10 mouse cellular contexts compared by ENCODE assay signal in the genomic region with DNA sequence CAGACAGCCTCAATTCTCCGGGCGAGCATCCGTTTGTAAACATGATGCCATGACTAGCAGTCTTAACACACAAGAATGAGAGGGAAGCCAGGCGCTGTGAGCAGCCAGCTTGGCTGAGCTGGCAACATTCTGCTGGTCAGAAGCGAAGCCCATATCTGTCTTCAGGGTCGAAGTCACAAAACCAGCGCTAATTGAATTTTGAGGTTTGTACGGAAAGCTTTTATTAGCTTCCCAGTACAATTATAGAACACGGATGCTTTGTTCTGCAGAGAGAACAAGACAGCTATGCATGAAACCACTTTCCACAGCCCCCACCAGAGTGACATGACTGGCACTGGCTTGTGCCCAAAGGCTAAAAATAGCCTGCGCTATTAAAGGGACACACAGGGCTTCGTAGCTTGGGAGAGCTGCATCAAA.
A peak's percentile ranks its signal among the peaks of the same experiment; 100 is the strongest.
DNase-seq lines count a peak whose midpoint lies in the region; ATAC-seq and TF ChIP-seq lines count a peak whose summit lies in the region.
"Had no signal": no experiment of that assay in that cellular context is flagged by ENCODE, and none has a peak within 500 bp of the region (broad histone marks: within the 10 kb centered on the region; RNA-seq: fewer than 3 reads in every experiment).

No protein-coding gene starts in this region.

- no peaks in the 10 kb centered on the region for H3K9me3 ChIP-seq in forebrain, embryonic 16.5 days (ENCODE audit: control insufficient read depth, low read length)
- no peaks in the 10 kb centered on the region for H3K9me3 ChIP-seq in midbrain, postnatal 0 days (ENCODE audit: low read length)
- H3K9me3 ChIP-seq in lung, postnatal 0 days (ENCODE audit: low read length), result no peaks in the 10 kb centered on the region

- TF ChIP-seq CTCF in midbrain, postnatal 0 days (IDR thresholded peaks at IDR 0.05), result no peak
- TF ChIP-seq CTCF in lung, postnatal 0 days (IDR thresholded peaks at IDR 0.05), result no peak

- intact Hi-C loops in heart, postnatal 25 days (cut with DNase I), result no loop called here

- H3K4me1 ChIP-seq in forebrain, embryonic 16.5 days (replicated peaks; ENCODE audit: control insufficient read depth, insufficient read depth, low read length), result peaks cover 10% of the 10 kb centered on the region
- H3K4me1 ChIP-seq in midbrain, postnatal 0 days (ENCODE audit: insufficient read depth, low read length), result peaks cover 2% of the 10 kb centered on the region; the same call in 1 of the 2 replicates
- H3K4me1 ChIP-seq in lung, postnatal 0 days (ENCODE audit: insufficient read depth, low read depth, low read length), result no peaks in the 10 kb centered on the region

- 31% methylated on average over 11 of the region's 11 CpGs for WGBS in forebrain, embryonic 16.5 days
- WGBS in midbrain, postnatal 0 days, result 53% methylated on average over 11 of the region's 11 CpGs
- 74% methylated on average over 11 of the region's 11 CpGs for WGBS in lung, postnatal 0 days

- TF ChIP-seq EP300 in lung, postnatal 0 days (IDR thresholded peaks at IDR 0.05), result no peak

- peak; percentile 26 for DNase-seq in lung, postnatal 10 days
- no peak for DNase-seq in lung, postnatal 25 days (ENCODE audit: low spot score)
- DNase-seq in heart, postnatal 25 days (ENCODE audit: low spot score), result peak; percentile 21
- peak; percentile 88 for DNase-seq in midbrain, postnatal 0 days (ENCODE audit: low spot score)
- DNase-seq in kidney, postnatal 36 days, result no peak
- no peak for DNase-seq in lung, postnatal 0 days (ENCODE audit: low spot score)
- no peak for DNase-seq in urinary bladder, adult 2 months (ENCODE audit: low spot score)
- DNase-seq: lung, embryonic 14.5 days had no signal

- H3K36me3 ChIP-seq in forebrain, embryonic 16.5 days (ENCODE audit: control insufficient read depth, insufficient read depth), result no peaks in the 10 kb centered on the region; the same call in 1 of the 2 replicates
- peaks cover 9% of the 10 kb centered on the region; the same call in 1 of the 2 replicates for H3K36me3 ChIP-seq in midbrain, postnatal 0 days (ENCODE audit: insufficient read depth, low read length)
- no peaks in the 10 kb centered on the region for H3K36me3 ChIP-seq in lung, postnatal 0 days (ENCODE audit: insufficient read depth, low read length)

- H3K9ac ChIP-seq in forebrain, embryonic 16.5 days (replicated peaks; ENCODE audit: low read depth, low read length), result peak overlapping the region; percentile 32; the same call in 1 of the 2 replicates
- no peak overlapping the region for H3K9ac ChIP-seq in midbrain, postnatal 0 days (replicated peaks; ENCODE audit: low read length, poor library complexity, severe bottlenecking)
- H3K9ac ChIP-seq in lung, postnatal 0 days (replicated peaks; ENCODE audit: low read depth), result no peak overlapping the region
- H3K9ac ChIP-seq: lung, embryonic 14.5 days had no signal

- no peak overlapping the region for H3K4me3 ChIP-seq in forebrain, embryonic 16.5 days (replicated peaks; ENCODE audit: low read length)
- H3K4me3 ChIP-seq in midbrain, postnatal 0 days (ENCODE audit: low read depth, low read length), result no peak overlapping the region
- no peak overlapping the region for H3K4me3 ChIP-seq in lung, postnatal 0 days (ENCODE audit: low read depth, low read length)
- H3K4me3 ChIP-seq: erythroblast, embryonic 14.5 days had no signal

- ATAC-seq in forebrain, embryonic 16.5 days, result peak; percentile 90
- peak; percentile 80 for ATAC-seq in midbrain, postnatal 0 days (ENCODE audit: low FRiP score)
- no peak for ATAC-seq in lung, postnatal 0 days

- peak overlapping the region; percentile 87 for H3K27ac ChIP-seq in forebrain, embryonic 16.5 days (ENCODE audit: low read length)
- peak overlapping the region; percentile 65 for H3K27ac ChIP-seq in midbrain, postnatal 0 days (ENCODE audit: low read depth, low read length)
- H3K27ac ChIP-seq in lung, postnatal 0 days (ENCODE audit: low read length), result no peak overlapping the region

- H3K27me3 ChIP-seq in forebrain, embryonic 16.5 days (replicated peaks; ENCODE audit: control insufficient read depth, insufficient read depth, low read length), result no peaks in the 10 kb centered on the region
- no peaks in the 10 kb centered on the region for H3K27me3 ChIP-seq in midbrain, postnatal 0 days (ENCODE audit: insufficient read depth, low read length)
- H3K27me3 ChIP-seq in lung, postnatal 0 days (replicated peaks; ENCODE audit: insufficient read depth, low read length), result no peaks in the 10 kb centered on the region

- H3K4me2 ChIP-seq in forebrain, embryonic 16.5 days (ENCODE audit: low read length), result peak overlapping the region; percentile 40
- H3K4me2 ChIP-seq in midbrain, postnatal 0 days (ENCODE audit: low read depth, low read length, poor library complexity, severe bottlenecking), result peak overlapping the region; percentile 20; the same call in 1 of the 2 replicates
- no peak overlapping the region for H3K4me2 ChIP-seq in lung, postnatal 0 days (replicated peaks; ENCODE audit: low read depth, low read length)
- H3K4me2 ChIP-seq: lung, embryonic 14.5 days had no signal

Comparison
In these comparisons a context has a peak if more than half of its experiments do, and no peak if none do; other contexts are left out.
1. DNase-seq: peak in lung, postnatal 10 days (single experiment), heart, postnatal 25 days (single experiment) and midbrain, postnatal 0 days (single experiment); none in lung, postnatal 25 days (single experiment), kidney, postnatal 36 days (0 of 2), lung, postnatal 0 days (single experiment) and urinary bladder, adult 2 months (single experiment).